23 mouse cellular contexts compared by ENCODE assay signal in the genomic region with DNA sequence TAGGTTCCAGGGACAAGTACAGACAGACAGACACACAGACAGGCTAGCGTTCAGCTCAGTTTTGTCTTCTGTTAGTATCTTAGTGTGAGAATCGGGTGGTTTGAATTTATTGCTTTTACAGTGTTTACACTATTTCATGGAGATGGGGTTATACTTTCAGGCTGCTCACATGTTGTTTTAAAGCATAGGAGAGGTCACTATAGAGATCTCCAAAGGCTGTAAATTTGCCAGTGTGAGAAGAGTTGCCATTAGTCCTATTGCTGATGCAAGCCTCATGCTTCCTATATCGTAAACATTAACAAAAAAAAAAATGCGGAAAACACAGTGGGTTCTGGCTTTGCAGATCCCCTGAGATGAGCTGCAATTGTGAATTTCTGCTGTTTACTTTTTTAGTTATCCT.
"Had no signal": no experiment of that assay in that cellular context is flagged by ENCODE, and none has a peak within 500 bp of the region (broad histone marks: within the 10 kb centered on the region; RNA-seq: fewer than 3 reads in every experiment).

No protein-coding gene starts in this region.

- H3K4me3 ChIP-seq: heart, embryonic 13.5 days; heart, embryonic 15.5 days; hindbrain, embryonic 13.5 days; hindbrain, embryonic 15.5 days; limb, embryonic 13.5 days; limb, embryonic 15.5 days; liver, embryonic 12.5 days had no signal

- H3K27me3 ChIP-seq: heart, embryonic 13.5 days; heart, embryonic 15.5 days; hindbrain, embryonic 13.5 days; hindbrain, embryonic 15.5 days; limb, embryonic 13.5 days; limb, embryonic 15.5 days; liver, embryonic 12.5 days had no signal

- ATAC-seq: forebrain, postnatal 0 days; hindbrain, postnatal 0 days; intestine, embryonic 16.5 days; liver, embryonic 12.5 days had no signal

- H3K27ac ChIP-seq: heart, embryonic 13.5 days; heart, embryonic 15.5 days; hindbrain, embryonic 13.5 days; hindbrain, embryonic 15.5 days; hindbrain, postnatal 0 days; limb, embryonic 13.5 days; limb, embryonic 15.5 days; liver, embryonic 12.5 days; liver, embryonic 14.5 days had no signal

- H3K4me2 ChIP-seq: heart, embryonic 11.5 days; heart, embryonic 13.5 days; heart, embryonic 15.5 days; hindbrain, embryonic 13.5 days; hindbrain, embryonic 15.5 days; limb, embryonic 13.5 days; limb, embryonic 15.5 days; liver, embryonic 12.5 days had no signal

- H3K36me3 ChIP-seq: heart, embryonic 13.5 days; heart, embryonic 15.5 days; hindbrain, embryonic 13.5 days; hindbrain, embryonic 15.5 days; limb, embryonic 13.5 days; limb, embryonic 15.5 days; liver, embryonic 12.5 days had no signal

- H3K9me3 ChIP-seq: heart, embryonic 13.5 days; heart, embryonic 15.5 days; hindbrain, embryonic 13.5 days; hindbrain, embryonic 15.5 days; limb, embryonic 13.5 days; limb, embryonic 15.5 days; liver, embryonic 12.5 days had no signal

- H3K9ac ChIP-seq: forebrain, postnatal 0 days; heart, embryonic 13.5 days; heart, embryonic 15.5 days; hindbrain, embryonic 13.5 days; hindbrain, embryonic 15.5 days; limb, embryonic 13.5 days; limb, embryonic 15.5 days; liver, embryonic 12.5 days; liver, embryonic 14.5 days had no signal

- DNase-seq: forebrain, postnatal 0 days; gastrocnemius, postnatal 14 days; gastrocnemius, postnatal 36 days; heart, adult 18-20 months; heart, postnatal 14 days; heart, postnatal 36 days; kidney, adult 18-20 months; kidney, adult 8-10 months; kidney, postnatal 25 days; layer of hippocampus, adult 9-11 months; layer of hippocampus, postnatal 36 days; left cerebral cortex, postnatal 4 days had no signal

- H3K4me1 ChIP-seq: heart, embryonic 13.5 days; hindbrain, embryonic 15.5 days; limb, embryonic 13.5 days; liver, embryonic 12.5 days had no signal
